8 mouse cellular contexts compared by ENCODE assay signal in genomic region chr7:107664063-107665056, GRCm38 (mm10). TPM values are rescaled to one million over a fixed set of nuclear protein-coding genes. Genes with fewer than 3 reads are reported as not detected.
DNase-seq lines count a peak whose midpoint lies in the region; ATAC-seq lines count a peak whose summit lies in the region.

No protein-coding gene starts in this region.

- H3K27ac ChIP-seq in hindbrain, embryonic 12.5 days: peak overlapping the region; percentile 71
- peak overlapping the region; percentile 97 for H3K27ac ChIP-seq in limb, embryonic 12.5 days
- H3K27ac ChIP-seq in midbrain, embryonic 15.5 days: peak overlapping the region; percentile 42; the same call in 1 of the 2 replicates

- 0 out of 2 replicates have a peak overlapping the region, but pooled peaks have one; percentile 45 for H3K4me2 ChIP-seq in hindbrain, embryonic 12.5 days (replicated peaks)
- peak overlapping the region; percentile 74 for H3K4me2 ChIP-seq in limb, embryonic 12.5 days
- no peak overlapping the region for H3K4me2 ChIP-seq in midbrain, embryonic 15.5 days

- H3K9me3 ChIP-seq in hindbrain, embryonic 12.5 days (replicated peaks): no peaks in the 10 kb centered on the region
- H3K9me3 ChIP-seq in limb, embryonic 12.5 days: no peaks in the 10 kb centered on the region
- H3K9me3 ChIP-seq in midbrain, embryonic 15.5 days: no peaks in the 10 kb centered on the region

- peaks cover 28% of the 10 kb centered on the region for H3K4me1 ChIP-seq in hindbrain, embryonic 12.5 days
- H3K4me1 ChIP-seq in limb, embryonic 12.5 days (replicated peaks): peaks cover 69% of the 10 kb centered on the region
- peaks cover 29% of the 10 kb centered on the region for H3K4me1 ChIP-seq in midbrain, embryonic 15.5 days

- H3K9ac ChIP-seq in hindbrain, embryonic 12.5 days: no peak overlapping the region
- peak overlapping the region; percentile 23; the same call in 1 of the 2 replicates for H3K9ac ChIP-seq in limb, embryonic 12.5 days (replicated peaks)
- H3K9ac ChIP-seq in midbrain, embryonic 15.5 days: no peak overlapping the region

- no peaks in the 10 kb centered on the region for H3K36me3 ChIP-seq in hindbrain, embryonic 12.5 days
- no peaks in the 10 kb centered on the region for H3K36me3 ChIP-seq in limb, embryonic 12.5 days
- no peaks in the 10 kb centered on the region for H3K36me3 ChIP-seq in midbrain, embryonic 15.5 days (replicated peaks)

- DNase-seq in urinary bladder, postnatal 14 days (ENCODE audit: low spot score): peak; percentile 24
- no peak for DNase-seq in urinary bladder, adult 18-20 months (ENCODE audit: low spot score in 2 of 2)
- DNase-seq in gastrocnemius, adult 18-20 months (ENCODE audit: low spot score): peak; percentile 75
- DNase-seq in spleen, postnatal 10 days (ENCODE audit: low spot score in 2 of 2): no peak
- DNase-seq in ovary, postnatal 10 days (ENCODE audit: low spot score): no peak

- no peak for ATAC-seq in hindbrain, embryonic 12.5 days (ENCODE audit: low FRiP score)
- ATAC-seq in limb, embryonic 12.5 days (ENCODE audit: insufficient number of reproducible peaks, insufficient read depth, low FRiP score, low TSS enrichment, low read depth): peak; percentile 22
- ATAC-seq in midbrain, embryonic 15.5 days (replicated peaks): peak; percentile 32

- H3K27me3 ChIP-seq in hindbrain, embryonic 12.5 days: peaks cover 8% of the 10 kb centered on the region
- no peaks in the 10 kb centered on the region; the same call in 1 of the 2 replicates for H3K27me3 ChIP-seq in limb, embryonic 12.5 days
- no peaks in the 10 kb centered on the region for H3K27me3 ChIP-seq in midbrain, embryonic 15.5 days (replicated peaks)

- H3K4me3 ChIP-seq in hindbrain, embryonic 12.5 days: no peak overlapping the region
- H3K4me3 ChIP-seq in limb, embryonic 12.5 days (replicated peaks): 0 out of 2 replicates have a peak overlapping the region, but pooled peaks have one; percentile 50
- H3K4me3 ChIP-seq in midbrain, embryonic 15.5 days: no peak overlapping the region

- 45% methylated on average over 8 of the region's 8 CpGs for WGBS in hindbrain, embryonic 12.5 days
- 22% methylated on average over 8 of the region's 8 CpGs for WGBS in limb, embryonic 12.5 days
- 43% methylated on average over 8 of the region's 8 CpGs for WGBS in midbrain, embryonic 15.5 days

RNA-seq across cellular contexts. Expression of gene 5330417H12Rik, which starts 39.4 kb away (rescaled TPM):
- not detected for total RNA-seq in gastrocnemius, adult 18-20 months (2021)
- polyA plus RNA-seq in hindbrain, embryonic 12.5 days (2016; fragmentation: Nextera tagmentation; extraction: Ambion mirVana): not detected in 2 replicates
- polyA plus RNA-seq in limb, embryonic 12.5 days (2016; fragmentation: Nextera tagmentation; extraction: Ambion mirVana): not detected in 2 replicates
- not detected in 2 replicates for polyA plus RNA-seq in midbrain, embryonic 15.5 days (2015; fragmentation: Nextera tagmentation; extraction: Ambion mirVana)

Comparison
In these comparisons a context has a peak if more than half of its experiments do, and no peak if none do; other contexts are left out.
1. DNase-seq: peak in urinary bladder, postnatal 14 days (single experiment) and gastrocnemius, adult 18-20 months (single experiment); none in urinary bladder, adult 18-20 months (0 of 2), spleen, postnatal 10 days (0 of 2) and ovary, postnatal 10 days (single experiment).
2. H3K27ac ChIP-seq: peak in every context shown above with its lines; median percentile 97 in limb, embryonic 12.5 days; 71 in hindbrain, embryonic 12.5 days; 42 in midbrain, embryonic 15.5 days.